Mouse (Mus musculus) urinary bladder, postnatal 25 days (tissue): ENCODE data around the gene Fmod.

Source experiments
- DNase-seq: peaks from one replicate; pipeline ENCODE4 v3.0.0; 2022; ENCODE audit warnings: low spot score

Fmod gene

GRCm38 (mm10) chr1:134096264-134096934 is 59.3 kb downstream of the Fmod start:
- no peak for DNase-seq

- no peak for DNase-seq
These were observed 60.2 kb downstream of the Fmod start for GRCm38 (mm10) chr1:134097080-134097855.
